Mouse (Mus musculus): ENCODE data around the gene Art1.

DNA sequence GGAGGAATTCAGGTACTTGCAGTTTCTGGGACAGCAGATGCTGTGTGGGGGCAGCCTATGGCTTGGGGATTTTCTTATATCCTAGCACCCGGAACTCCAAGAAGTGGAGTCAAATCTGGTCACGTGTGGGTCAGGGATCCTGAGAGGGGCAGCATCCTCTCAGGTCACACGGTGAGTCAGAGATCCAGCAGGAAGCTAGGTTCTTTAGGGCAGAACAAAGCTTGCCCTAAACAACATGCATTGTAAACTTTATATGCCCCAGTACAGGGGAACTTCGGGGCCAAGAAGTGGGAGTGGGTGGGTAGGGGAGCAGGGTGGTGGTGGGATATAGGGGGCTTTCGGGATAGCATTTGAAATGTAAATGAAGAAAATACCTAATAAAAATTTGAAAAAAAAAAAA, 675 bp upstream of the Art1 start:
- TF ChIP-seq POLR2AphosphoS5 (IDR thresholded peaks at IDR 0.05; ENCODE audit: borderline replicate concordance, low read depth, low read length) (no peak), JUND (IDR thresholded peaks at IDR 0.05; ENCODE audit: low read depth, low read length) (no peak)

All from MEL (cell line).